Mouse (Mus musculus): ENCODE measurements at regions not wholly inside any gene's neighbourhood (a gene's known extent, or its start where the extent isn't known, plus 50 kb on each side); places are given as distances from the start of the nearest gene placed in this dataset.

GRCm38 (mm10) chr1:137692525-137692924 lies 483.0 kb downstream of the Ptprc start:
- Histone ChIP-seq H3K4me1 (replicated peaks; ENCODE audit: control insufficient read depth, insufficient read depth, low read length) (no peaks in the 10 kb centered on the region), H3K27me3 (replicated peaks; ENCODE audit: control insufficient read depth, insufficient read depth, low read length) (no peaks in the 10 kb centered on the region), H3K4me3 (ENCODE audit: low read depth, low read length) (no peak overlapping the region), H3K27ac (ENCODE audit: low read depth) (no peak overlapping the region), H3K36me3 (ENCODE audit: control insufficient read depth, insufficient read depth, low read length) (no peaks in the 10 kb centered on the region), H3K9ac (ENCODE audit: low read length) (no peak overlapping the region), H3K9me3 (ENCODE audit: control insufficient read depth, low read length) (no peaks in the 10 kb centered on the region), H3K4me2 (ENCODE audit: low read length) (no peak overlapping the region)
- DNase-seq (ENCODE audit: low spot score): no peak
- no peak for ATAC-seq (replicated peaks; ENCODE audit: low FRiP score, low TSS enrichment, low read depth)
- 76% methylated on average over 2 of the region's 2 CpGs for WGBS

- Histone ChIP-seq H3K9me3 (ENCODE audit: control insufficient read depth, low read length) (no peaks in the 10 kb centered on the region), H3K4me2 (ENCODE audit: low read length) (no peak overlapping the region), H3K27me3 (replicated peaks; ENCODE audit: control insufficient read depth, insufficient read depth, low read length) (no peaks in the 10 kb centered on the region), H3K36me3 (ENCODE audit: control insufficient read depth, insufficient read depth, low read length) (no peaks in the 10 kb centered on the region), H3K4me1 (replicated peaks; ENCODE audit: control insufficient read depth, insufficient read depth, low read length) (no peaks in the 10 kb centered on the region), H3K9ac (ENCODE audit: low read length) (no peak overlapping the region), H3K4me3 (ENCODE audit: low read depth, low read length) (no peak overlapping the region), H3K27ac (ENCODE audit: low read depth) (no peak overlapping the region)
- WGBS: 84% methylated on average over 9 of the region's 9 CpGs
- DNase-seq (ENCODE audit: low spot score): no peak
- no peak for ATAC-seq (replicated peaks; ENCODE audit: low FRiP score, low TSS enrichment, low read depth)
These were observed 484.5 kb downstream of the Ptprc start for GRCm38 (mm10) chr1:137690860-137691595.

GRCm38 (mm10) chr1:137670650-137671049 lies 504.9 kb downstream of the Ptprc start:
- DNase-seq (ENCODE audit: low spot score) (no peak), ATAC-seq (replicated peaks; ENCODE audit: low FRiP score, low TSS enrichment, low read depth) (no peak)
- 80% methylated on average over 5 of the region's 5 CpGs for WGBS

GRCm38 (mm10) chr1:137669849-137670248 lies 505.7 kb downstream of the Ptprc start:
- H3K9ac ChIP-seq (ENCODE audit: low read length): no peak overlapping the region
- no peak overlapping the region for H3K4me2 ChIP-seq (ENCODE audit: low read length)
- DNase-seq (ENCODE audit: low spot score): no peak
- no peak overlapping the region for H3K4me3 ChIP-seq (ENCODE audit: low read depth, low read length)
- ATAC-seq (replicated peaks; ENCODE audit: low FRiP score, low TSS enrichment, low read depth): no peak
- WGBS: 69% methylated on average over 3 of the region's 3 CpGs
- H3K4me1 ChIP-seq (replicated peaks; ENCODE audit: control insufficient read depth, insufficient read depth, low read length): no peaks in the 10 kb centered on the region
- no peaks in the 10 kb centered on the region for H3K9me3 ChIP-seq (ENCODE audit: control insufficient read depth, low read length)
- no peaks in the 10 kb centered on the region for H3K27me3 ChIP-seq (replicated peaks; ENCODE audit: control insufficient read depth, insufficient read depth, low read length)
- H3K36me3 ChIP-seq (ENCODE audit: control insufficient read depth, insufficient read depth, low read length): no peaks in the 10 kb centered on the region
- H3K27ac ChIP-seq (ENCODE audit: low read depth): no peak overlapping the region

More at GRCm38 (mm10) chr1:137670650-137671049, 504.9 kb downstream of the Ptprc start:
- Histone ChIP-seq H3K4me1 (replicated peaks; ENCODE audit: control insufficient read depth, insufficient read depth, low read length) (no peaks in the 10 kb centered on the region), H3K4me2 (ENCODE audit: low read length) (no peak overlapping the region), H3K4me3 (ENCODE audit: low read depth, low read length) (no peak overlapping the region), H3K36me3 (ENCODE audit: control insufficient read depth, insufficient read depth, low read length) (no peaks in the 10 kb centered on the region), H3K27ac (ENCODE audit: low read depth) (no peak overlapping the region), H3K9ac (ENCODE audit: low read length) (no peak overlapping the region), H3K27me3 (replicated peaks; ENCODE audit: control insufficient read depth, insufficient read depth, low read length) (no peaks in the 10 kb centered on the region), H3K9me3 (ENCODE audit: control insufficient read depth, low read length) (no peaks in the 10 kb centered on the region)

- H3K9me3 ChIP-seq (ENCODE audit: control insufficient read depth, low read length): no peaks in the 10 kb centered on the region
- DNase-seq (ENCODE audit: low spot score): no peak
- H3K4me2 ChIP-seq (ENCODE audit: low read length): no peak overlapping the region
- no peak overlapping the region for H3K27ac ChIP-seq (ENCODE audit: low read depth)
- no peak overlapping the region for H3K9ac ChIP-seq (ENCODE audit: low read length)
- H3K4me3 ChIP-seq (ENCODE audit: low read depth, low read length): no peak overlapping the region
- WGBS: 91% methylated on average over 1 of the region's 1 CpGs
- no peaks in the 10 kb centered on the region for H3K36me3 ChIP-seq (ENCODE audit: control insufficient read depth, insufficient read depth, low read length)
- ATAC-seq (replicated peaks; ENCODE audit: low FRiP score, low TSS enrichment, low read depth): no peak
- no peaks in the 10 kb centered on the region for H3K27me3 ChIP-seq (replicated peaks; ENCODE audit: control insufficient read depth, insufficient read depth, low read length)
- 0 out of 2 replicates have a peak, but pooled peaks cover 4% of the 10 kb centered on the region for H3K4me1 ChIP-seq (replicated peaks; ENCODE audit: control insufficient read depth, insufficient read depth, low read length)
These were observed 517.4 kb downstream of the Ptprc start for GRCm38 (mm10) chr1:137658141-137658540.

- Histone ChIP-seq H3K9me3 (ENCODE audit: control insufficient read depth, low read length) (no peaks in the 10 kb centered on the region), H3K27me3 (replicated peaks; ENCODE audit: control insufficient read depth, insufficient read depth, low read length) (no peaks in the 10 kb centered on the region), H3K4me2 (ENCODE audit: low read length) (no peak overlapping the region), H3K36me3 (ENCODE audit: control insufficient read depth, insufficient read depth, low read length) (no peaks in the 10 kb centered on the region), H3K27ac (ENCODE audit: low read depth) (no peak overlapping the region), H3K4me1 (replicated peaks; ENCODE audit: control insufficient read depth, insufficient read depth, low read length) (0 out of 2 replicates have a peak, but pooled peaks cover 4% of the 10 kb centered on the region), H3K9ac (ENCODE audit: low read length) (no peak overlapping the region), H3K4me3 (ENCODE audit: low read depth, low read length) (no peak overlapping the region)
- no peak for ATAC-seq (replicated peaks; ENCODE audit: low FRiP score, low TSS enrichment, low read depth)
- 37% methylated on average over 6 of the region's 6 CpGs for WGBS
- no peak for DNase-seq (ENCODE audit: low spot score)
These were observed 518.5 kb downstream of the Ptprc start for GRCm38 (mm10) chr1:137656900-137657458.

- peaks cover 18% of the 10 kb centered on the region for H3K4me1 ChIP-seq (replicated peaks; ENCODE audit: control insufficient read depth, insufficient read depth, low read length)
- no peaks in the 10 kb centered on the region for H3K36me3 ChIP-seq (ENCODE audit: control insufficient read depth, insufficient read depth, low read length)
- H3K4me2 ChIP-seq (ENCODE audit: low read length): no peak overlapping the region
- no peaks in the 10 kb centered on the region for H3K27me3 ChIP-seq (replicated peaks; ENCODE audit: control insufficient read depth, insufficient read depth, low read length)
- 43% methylated on average over 4 of the region's 4 CpGs for WGBS
- ATAC-seq (replicated peaks; ENCODE audit: low FRiP score, low TSS enrichment, low read depth) (no peak), DNase-seq (ENCODE audit: low spot score) (no peak)
- no peak overlapping the region for H3K9ac ChIP-seq (ENCODE audit: low read length)
- H3K9me3 ChIP-seq (ENCODE audit: control insufficient read depth, low read length): no peaks in the 10 kb centered on the region
- no peak overlapping the region for H3K4me3 ChIP-seq (ENCODE audit: low read depth, low read length)
- H3K27ac ChIP-seq (ENCODE audit: low read depth): no peak overlapping the region
These were observed 521.3 kb downstream of the Ptprc start for GRCm38 (mm10) chr1:137654171-137654570.

- Histone ChIP-seq H3K27me3 (replicated peaks; ENCODE audit: control insufficient read depth, insufficient read depth, low read length) (no peaks in the 10 kb centered on the region), H3K9me3 (ENCODE audit: control insufficient read depth, low read length) (no peaks in the 10 kb centered on the region), H3K36me3 (ENCODE audit: control insufficient read depth, insufficient read depth, low read length) (no peaks in the 10 kb centered on the region), H3K9ac (ENCODE audit: low read length) (no peak overlapping the region), H3K4me1 (replicated peaks; ENCODE audit: control insufficient read depth, insufficient read depth, low read length) (peaks cover 20% of the 10 kb centered on the region), H3K4me3 (ENCODE audit: low read depth, low read length) (no peak overlapping the region), H3K4me2 (ENCODE audit: low read length) (no peak overlapping the region), H3K27ac (ENCODE audit: low read depth) (no peak overlapping the region)
- DNase-seq (ENCODE audit: low spot score) (no peak), ATAC-seq (replicated peaks; ENCODE audit: low FRiP score, low TSS enrichment, low read depth) (no peak)
- 76% methylated on average over 5 of the region's 5 CpGs for WGBS
These were observed 522.0 kb downstream of the Ptprc start for GRCm38 (mm10) chr1:137653495-137653894.

GRCm38 (mm10) chr1:137650629-137651028 lies 524.9 kb downstream of the Ptprc start:
- H3K27ac ChIP-seq (ENCODE audit: low read depth): no peak overlapping the region
- no peak overlapping the region for H3K4me3 ChIP-seq (ENCODE audit: low read depth, low read length)
- H3K9ac ChIP-seq (ENCODE audit: low read length): no peak overlapping the region
- H3K9me3 ChIP-seq (ENCODE audit: control insufficient read depth, low read length): no peaks in the 10 kb centered on the region
- H3K4me2 ChIP-seq (ENCODE audit: low read length): no peak overlapping the region
- H3K4me1 ChIP-seq (replicated peaks; ENCODE audit: control insufficient read depth, insufficient read depth, low read length): peaks cover 20% of the 10 kb centered on the region
- no peaks in the 10 kb centered on the region for H3K36me3 ChIP-seq (ENCODE audit: control insufficient read depth, insufficient read depth, low read length)
- no peak for ATAC-seq (replicated peaks; ENCODE audit: low FRiP score, low TSS enrichment, low read depth)
- DNase-seq (ENCODE audit: low spot score): no peak
- 62% methylated on average over 3 of the region's 3 CpGs for WGBS
- H3K27me3 ChIP-seq (replicated peaks; ENCODE audit: control insufficient read depth, insufficient read depth, low read length): no peaks in the 10 kb centered on the region
